Mouse (Mus musculus) MN1 (cell line): ENCODE results near the gene Psenen.

ENCODE experiments used
- DNase-seq: peaks from one replicate; pipeline ENCODE4 v3.0.0-alpha.2; 2016; ENCODE audit warnings: low spot score

Psenen gene

DNA sequence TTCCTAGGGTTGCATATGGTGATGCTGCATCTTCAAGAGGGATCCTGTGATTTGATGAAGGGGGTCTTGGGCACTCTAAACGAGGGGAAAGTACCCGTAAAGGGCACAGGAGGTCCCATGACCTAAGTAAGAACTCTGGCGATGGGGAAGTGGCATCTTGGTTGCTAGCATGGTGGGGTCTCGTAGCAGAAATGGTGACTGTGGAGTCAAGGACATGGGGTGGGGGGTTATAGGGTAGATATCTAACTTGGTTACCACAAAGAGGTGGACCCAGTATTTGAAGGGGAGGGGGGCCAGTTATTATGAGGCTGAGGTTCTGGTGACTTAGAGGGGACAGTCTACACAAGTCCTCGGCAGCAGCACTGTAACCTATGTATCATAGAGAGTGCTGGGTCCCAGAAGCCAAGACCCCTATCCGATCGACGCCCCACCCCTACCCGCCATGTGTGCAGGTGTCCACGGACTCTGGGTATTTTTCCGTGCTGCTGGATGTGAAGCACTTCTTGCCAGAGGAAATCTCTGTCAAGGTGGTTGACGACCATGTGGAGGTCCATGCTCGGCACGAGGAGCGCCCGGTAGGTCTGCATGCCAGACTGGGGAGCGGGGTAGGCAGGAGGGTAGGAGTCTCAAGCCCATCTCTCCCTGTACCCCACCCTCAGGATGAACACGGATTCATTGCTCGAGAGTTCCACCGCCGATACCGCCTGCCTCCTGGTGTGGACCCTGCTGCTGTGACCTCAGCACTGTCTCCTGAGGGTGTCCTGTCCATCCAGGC, 9.4 kb downstream of the Psenen start:
- DNase-seq = no peak

DNA sequence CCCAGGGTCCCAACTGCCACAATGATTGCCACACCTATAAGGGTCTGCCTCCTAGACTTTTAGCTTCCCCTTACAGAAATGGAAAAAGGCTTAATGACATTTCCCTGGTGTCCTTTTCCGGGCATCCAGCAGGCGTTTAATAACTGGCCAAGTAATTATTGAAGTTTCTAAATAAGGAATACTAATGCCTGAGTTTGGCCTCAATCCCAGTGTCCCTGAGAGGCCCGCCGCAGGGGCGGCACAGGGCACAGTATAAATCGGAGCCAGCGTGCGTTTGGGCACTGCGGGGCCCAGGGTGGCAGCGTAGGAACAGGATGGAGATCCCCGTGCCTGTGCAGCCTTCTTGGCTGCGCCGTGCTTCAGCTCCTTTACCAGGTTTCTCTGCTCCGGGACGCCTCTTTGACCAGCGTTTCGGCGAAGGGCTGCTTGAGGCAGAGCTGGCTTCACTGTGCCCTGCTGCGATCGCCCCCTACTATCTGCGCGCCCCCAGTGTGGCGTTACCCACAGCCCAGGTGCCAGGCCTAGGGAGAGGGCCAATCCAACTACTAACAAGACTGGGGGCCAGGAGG, 10.3 kb downstream of the Psenen start:
- DNase-seq = peak; percentile 67

DNA sequence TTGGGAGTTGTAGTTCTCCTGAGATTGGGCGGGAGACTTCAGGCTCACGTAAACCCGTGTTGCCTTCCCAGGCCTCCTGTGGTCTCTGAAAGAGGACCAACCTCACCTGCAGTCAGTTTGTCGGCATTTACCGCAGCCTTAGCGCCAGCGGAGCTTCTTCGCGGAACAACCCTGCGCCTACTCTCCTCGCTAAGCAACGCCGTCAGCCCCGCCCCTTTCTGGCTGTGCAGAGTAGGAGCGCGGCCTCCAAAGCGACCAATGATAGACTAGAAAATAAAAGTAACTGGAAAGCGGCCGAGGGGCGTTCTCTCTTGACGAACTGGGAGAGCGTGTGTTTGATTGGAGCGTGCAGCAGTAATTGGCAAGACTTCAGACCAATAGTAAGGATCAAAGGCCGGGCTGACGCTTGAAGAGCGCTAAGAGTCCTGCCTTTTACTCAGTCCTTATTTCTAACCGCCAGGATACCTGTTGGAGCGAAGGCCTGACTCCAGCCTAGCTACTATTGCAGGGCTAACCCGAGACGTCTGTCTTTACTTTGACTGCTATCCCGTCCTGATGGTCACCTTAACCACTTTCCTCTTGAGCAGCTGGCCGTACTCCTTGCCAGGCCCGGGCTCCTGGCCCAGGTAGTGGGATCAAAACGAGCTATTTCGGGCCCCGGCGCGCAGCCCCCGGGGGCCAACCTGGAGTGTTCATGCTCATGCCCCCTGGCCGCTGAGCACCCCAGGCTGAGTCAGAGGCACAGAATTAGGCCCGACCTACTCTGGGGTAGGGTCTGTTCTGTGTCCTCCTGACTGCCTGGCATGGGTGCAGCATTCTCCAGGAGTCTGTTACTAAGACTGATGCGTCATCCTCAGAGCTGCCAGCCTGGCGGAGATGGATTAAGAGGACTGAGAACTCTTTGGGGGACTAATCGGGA, 11.1 kb downstream of the Psenen start, which contains the start of the genes Hspb6 and Proser3:
Gene Hspb6, plus strand, starts transcription at position 77 of the 919 bp plus-strand sequence.
Gene Proser3, minus strand, starts transcription at position 198 of the 919 bp plus-strand sequence.
- peak; percentile 98 for DNase-seq

DNA sequence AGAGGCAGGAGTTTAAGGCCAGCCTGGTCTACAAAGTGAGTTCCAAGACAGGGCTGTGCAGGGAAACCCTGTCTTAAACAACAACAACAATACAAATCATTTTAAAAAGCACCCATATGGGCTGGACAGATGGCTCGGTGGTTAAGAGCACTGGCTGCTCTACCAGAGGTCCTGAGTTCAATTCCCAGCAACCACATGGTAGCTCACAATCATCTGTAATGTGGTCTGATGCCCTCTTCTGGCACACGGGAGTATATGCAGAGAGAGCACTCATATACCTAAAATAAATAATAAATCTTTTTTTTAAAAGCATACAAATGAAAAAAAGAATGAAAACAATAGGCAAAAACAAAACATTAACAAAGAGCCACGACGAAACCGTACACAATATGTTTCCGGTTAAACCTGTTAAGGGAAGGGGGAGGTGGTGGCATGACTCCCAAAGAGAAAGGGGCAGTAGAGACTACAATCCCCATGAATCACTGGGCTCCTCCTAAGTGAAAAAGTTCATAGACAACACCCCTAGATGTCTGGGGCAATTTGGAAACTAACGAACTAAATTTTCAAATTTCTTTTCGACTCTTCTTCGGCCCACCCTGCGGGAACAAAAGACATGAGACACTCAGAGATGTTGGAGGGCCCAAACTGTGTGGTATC, 11.9 kb downstream of the Psenen start:
- no peak for DNase-seq

DNA sequence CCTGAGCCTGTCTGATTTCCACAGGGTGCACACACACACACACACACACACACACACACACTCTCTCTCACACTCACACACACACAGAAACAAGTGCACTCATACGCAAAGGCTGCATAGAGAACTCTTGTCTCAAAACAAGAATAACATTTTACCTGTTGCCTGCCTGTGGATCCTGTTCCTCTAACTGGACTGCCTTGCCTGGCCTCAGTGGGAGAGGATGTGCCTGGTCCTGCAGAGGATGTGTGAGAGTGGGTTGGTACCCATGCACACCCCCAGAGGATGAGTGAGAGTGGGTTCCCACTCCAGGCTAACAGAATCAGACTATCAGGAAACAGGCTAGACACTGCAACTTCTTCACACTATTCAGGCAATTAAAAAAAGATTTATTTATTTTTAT, 12.8 kb downstream of the Psenen start:
- no peak for DNase-seq

DNA sequence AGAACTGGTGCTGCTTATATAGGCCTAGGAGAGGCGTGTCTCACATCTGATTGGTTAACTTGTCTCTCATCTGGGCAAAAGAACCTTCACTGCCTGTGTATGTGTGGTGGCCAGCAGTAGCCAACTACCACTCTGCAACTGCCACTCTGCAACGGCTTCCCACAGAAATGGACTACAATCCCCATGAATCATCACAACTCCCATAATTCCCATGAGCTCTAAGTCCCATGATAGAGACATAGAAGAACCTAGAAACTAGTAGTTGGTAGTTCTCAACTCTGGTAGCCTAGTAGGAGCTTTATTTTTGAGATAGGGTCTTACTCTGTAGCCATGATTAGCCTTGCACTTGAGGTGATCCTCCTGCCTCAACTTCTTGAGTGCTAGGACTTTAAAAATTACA, 13.5 kb downstream of the Psenen start:
- no peak for DNase-seq

DNA sequence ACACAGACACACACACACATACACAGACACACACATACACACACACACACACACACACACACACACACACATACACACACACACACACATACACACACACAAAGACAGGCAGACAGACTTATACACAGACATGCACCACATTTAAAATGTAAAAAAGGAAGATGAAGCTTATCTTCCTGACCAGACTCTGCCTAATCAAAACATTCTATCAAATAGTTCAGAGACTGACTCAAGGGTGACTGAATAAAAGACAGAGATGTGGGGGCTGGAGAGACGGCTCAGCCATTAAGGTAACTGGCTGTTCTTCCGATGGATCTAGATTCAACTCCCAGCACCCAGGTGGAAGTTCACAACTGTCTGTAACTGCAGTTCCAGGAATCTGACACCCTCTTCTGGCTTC, 19.1 kb downstream of the Psenen start:
- no peak for DNase-seq

DNA sequence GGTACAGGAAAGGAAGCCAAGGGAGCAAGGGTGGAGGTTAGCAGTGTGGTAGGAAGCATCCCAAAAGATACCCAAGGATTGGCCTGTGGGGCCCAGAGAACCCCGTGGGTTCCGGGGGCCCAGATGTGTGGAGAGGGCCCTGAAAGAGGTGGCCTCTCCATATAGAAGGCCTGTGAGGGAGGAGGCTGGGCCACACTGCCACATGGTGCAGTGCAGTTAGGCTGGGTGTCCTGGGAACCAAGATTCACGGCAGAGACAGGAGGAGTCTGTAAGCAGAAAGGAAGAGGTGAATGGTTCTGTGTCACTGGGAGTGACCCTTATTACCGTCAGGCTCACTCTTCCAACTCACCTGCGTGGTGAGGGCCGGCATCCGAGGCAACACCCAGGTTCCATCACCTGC, 22.9 kb downstream of the Psenen start:
- no peak for DNase-seq

DNA sequence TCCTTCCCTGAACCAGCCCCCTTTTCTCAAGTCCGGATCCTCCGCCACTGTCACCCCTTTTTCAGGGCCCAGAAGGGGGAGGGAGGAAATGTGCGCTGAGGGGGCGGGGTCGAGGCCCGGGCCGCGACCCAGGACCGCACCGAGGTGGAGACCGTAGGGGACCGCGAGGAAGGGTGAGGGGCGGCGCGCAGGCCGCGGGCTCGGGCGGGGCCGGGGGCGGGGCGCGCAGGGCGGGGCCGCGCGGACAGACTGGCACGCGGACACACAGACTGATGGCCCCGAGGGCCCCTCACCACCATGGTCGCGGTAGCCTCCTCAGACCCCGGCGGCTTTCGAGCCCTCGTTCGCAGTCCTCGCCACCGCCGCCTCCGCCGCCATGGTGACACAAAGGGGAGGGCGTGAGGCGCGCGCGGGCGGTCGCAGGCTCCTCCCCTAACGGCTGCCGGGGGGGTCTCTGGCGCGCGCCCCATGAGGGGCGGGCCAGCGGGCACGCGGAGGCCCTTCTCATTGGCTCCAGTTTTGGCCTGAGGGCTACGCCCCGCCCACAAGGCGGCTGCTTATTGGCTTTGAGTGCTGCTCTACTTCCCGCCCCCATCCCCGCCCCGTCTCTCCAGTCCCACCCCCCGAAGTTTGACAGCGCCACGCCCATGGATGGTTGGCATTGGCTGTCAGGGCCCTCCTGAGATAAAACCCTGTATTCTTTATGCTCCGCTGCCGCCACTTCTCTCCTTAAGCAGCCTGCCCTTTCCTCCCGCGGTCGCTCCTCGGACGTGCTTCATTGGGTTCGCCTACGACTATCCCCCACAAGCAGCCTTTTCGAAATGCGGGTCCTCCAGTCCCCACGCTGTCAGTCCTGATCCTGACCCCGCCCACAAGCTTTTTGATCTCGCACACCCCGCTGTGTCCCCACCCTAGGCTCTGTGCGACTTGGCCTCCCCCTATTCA, 28.5 kb downstream of the Psenen start, which contains the start of gene Arhgap33:
Gene Arhgap33, minus strand, starts transcription at position 428 of the 945 bp plus-strand sequence.
- peak; percentile 96 for DNase-seq

DNA sequence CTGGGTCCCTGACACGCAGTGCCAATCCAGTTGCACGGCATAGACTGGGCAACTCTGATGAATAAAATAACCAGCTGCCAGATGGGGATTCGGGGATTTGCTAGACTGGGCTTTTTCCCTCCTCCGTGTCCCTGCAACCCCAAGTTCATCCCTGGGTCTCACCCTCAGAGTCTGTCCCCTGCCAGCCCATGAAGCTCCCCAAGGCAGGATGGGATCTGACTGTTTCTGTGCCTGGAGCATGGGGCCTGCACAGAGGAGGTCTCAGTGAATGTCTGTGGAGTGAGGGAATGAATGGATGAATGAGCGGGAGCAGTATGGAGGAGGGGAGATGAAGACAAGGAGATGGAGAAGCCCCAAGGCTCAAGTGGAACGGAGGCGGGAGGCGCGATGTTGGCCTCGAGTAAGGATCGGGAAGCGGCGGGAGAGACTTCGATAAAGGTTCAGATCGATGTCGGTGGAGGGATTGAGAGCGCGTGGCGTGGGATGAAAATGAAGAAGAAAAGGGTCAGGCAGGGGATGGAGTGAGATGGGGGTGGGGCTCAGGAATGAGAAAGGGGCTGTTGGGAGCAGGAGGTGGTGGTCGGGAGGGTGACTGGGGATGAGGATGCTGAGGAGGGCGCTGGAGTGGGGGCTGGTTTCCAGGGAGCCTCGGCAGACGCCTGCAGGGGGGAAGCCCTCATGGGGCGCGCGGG, 29.3 kb downstream of the Psenen start:
- DNase-seq = no peak

DNA sequence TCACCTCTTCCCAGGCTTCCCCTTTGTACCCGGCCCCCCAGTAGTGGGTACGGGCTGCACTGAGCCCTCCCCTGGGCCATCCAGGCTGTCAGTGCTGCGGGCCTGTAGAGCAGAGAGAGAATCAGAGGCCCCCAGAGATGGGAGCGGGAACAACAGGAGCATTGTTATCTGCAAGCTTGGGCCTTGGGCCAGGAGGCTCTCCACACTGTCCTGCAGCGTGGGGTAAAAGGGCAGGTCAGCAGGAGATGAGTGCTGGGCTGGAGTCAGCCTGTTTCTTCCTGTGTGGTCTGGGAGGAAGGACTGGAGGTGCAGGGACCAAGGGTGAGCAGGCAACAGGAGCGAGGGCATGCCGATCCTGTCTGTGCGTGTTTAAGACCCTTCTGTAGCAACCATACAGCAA, 30.5 kb downstream of the Psenen start:
- peak; percentile 55 for DNase-seq

DNA sequence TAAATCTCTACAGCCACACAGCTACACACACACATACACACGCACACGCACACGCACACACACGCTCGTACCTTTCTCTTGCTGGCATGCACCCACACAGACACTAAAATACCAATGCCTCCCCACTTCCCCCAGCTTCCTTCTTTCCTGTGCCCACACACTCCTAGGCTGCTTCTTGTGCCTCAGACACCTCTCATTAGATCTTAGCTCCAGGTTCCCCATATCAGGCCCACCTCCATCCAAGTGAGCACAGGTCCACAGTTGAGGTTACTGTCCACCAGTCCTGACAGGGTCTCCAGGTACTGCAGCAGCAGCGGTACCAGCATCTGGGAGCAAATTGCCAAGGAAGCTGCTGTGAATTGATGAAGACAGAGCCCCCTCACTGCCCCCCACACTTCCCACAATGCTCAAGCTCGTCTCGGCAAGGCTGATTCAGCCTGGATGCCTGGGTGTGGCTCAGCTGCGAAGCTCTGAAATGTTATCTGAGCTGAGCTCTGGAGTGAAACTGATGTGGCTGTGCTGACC, 32.1 kb downstream of the Psenen start:
- no peak for DNase-seq

DNA sequence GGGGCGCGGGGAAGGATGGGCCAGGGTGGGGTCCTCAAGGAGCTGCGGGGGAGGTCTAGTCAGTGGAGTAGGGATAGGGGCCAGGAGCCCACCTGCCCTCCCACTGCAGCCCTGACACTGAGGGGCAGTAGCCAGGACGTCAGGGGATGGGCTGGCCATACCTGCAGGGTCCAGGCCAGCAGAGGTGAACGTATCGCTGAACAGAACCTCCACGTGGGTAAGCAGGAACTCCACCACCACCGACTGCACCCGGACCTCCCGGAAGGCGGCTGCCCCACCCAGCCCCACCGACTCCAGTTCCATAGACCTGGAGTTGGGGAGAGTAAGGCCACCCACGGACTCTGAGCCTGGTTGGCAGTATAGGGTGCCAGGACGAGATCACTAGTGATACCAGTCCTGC, 36.4 kb downstream of the Psenen start:
- DNase-seq = no peak

DNA sequence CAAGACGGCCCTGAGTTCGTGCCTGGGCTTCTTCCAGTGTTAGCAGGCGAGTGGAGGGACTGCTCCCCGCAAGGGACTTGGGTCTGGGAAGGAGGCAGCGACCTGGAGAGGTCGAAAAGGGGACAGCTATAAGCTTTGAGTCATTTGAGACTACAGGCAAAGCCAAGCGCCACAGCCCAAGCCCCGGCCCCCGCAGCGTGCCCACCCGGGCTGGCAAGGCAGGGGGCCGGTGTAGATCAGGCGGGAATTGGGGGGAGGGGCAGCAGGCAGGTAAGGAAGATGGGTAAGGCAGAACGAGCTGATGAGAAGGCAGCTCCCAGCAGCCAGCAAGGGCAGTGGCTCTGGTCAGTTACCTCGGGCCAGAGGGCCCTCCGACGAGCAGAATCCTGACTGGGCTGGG, 37.0 kb downstream of the Psenen start:
- no peak for DNase-seq

DNA sequence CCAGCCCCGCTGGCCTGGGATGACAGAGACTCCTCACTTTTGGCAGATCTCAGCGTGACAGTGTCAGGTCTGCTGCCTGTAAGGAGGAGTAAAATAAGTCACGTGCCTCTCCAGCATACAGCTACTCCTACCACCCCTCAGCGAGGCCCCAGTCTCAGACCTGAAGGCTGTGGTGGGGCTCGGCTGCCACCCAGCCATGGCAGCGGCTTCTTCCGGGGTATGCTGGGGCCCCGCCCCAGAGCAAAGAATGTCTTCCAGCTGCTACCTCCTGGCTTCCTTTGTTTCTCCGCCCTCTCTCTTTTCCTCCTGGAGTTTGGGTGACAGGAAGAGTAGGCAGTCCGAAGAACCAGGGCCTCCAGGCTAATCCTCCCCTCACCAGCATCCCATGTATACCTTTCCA, 37.5 kb downstream of the Psenen start:
- no peak for DNase-seq

DNA sequence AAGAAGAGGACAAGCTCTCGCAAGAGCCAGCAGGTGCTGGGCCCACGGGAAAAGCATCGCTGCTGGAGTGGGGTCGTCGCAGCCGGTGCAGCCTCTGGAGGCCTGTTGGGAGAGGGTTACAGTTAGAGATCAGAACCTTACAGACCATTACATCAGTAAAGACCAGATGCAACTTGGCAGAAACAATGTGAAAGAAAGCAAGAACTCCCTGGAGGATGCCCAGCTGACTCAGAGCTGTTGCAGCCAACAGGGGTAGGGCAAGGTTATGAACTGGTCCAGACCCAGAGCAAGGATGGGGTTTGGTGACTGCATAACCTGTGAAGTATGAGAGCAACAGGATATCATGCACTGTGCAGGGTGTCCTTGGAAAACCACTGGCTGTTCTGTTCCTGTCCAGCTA, 38.9 kb downstream of the Psenen start:
- DNase-seq = peak; percentile 94

DNA sequence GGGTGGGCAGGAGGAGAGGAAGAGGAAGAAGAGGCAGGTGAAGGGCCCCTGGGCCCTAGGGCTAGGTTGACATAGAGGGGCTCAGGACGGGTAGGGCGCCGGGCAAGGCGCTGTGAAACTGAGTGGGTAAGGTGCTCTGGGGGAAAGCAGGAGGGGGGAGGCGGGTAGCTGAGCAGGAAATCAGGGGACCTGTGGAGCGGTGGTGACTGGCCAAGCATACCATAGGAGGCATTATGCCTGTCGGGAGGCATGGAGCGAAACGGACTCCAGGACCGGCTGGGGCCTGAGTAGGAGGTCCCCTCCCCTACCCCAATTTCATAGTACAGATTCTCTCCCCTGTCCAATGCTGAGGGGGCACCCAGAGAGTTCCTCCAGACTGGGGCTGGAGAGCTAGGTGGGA, 40.6 kb downstream of the Psenen start:
- DNase-seq = no peak

DNA sequence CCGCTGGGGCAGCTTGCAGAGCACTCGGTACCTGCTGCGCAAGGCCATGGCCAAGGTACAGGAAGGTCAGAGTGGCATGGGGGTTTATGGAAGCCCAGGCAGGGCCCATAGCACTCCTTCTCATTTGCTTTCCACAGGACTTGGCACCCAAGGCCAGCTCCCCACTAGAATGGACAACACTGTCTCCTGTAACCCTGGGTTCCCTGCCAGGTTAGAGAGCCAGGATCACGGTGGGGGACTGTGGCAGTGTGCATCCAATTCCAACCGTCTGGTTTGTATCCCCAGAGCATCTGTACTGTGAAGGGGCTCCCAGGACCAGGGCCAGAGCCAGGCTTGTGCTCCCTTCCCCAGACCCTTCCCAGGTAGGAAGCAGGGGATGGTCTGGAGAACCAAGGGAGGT, 42.6 kb downstream of the Psenen start:
- no peak for DNase-seq

DNA sequence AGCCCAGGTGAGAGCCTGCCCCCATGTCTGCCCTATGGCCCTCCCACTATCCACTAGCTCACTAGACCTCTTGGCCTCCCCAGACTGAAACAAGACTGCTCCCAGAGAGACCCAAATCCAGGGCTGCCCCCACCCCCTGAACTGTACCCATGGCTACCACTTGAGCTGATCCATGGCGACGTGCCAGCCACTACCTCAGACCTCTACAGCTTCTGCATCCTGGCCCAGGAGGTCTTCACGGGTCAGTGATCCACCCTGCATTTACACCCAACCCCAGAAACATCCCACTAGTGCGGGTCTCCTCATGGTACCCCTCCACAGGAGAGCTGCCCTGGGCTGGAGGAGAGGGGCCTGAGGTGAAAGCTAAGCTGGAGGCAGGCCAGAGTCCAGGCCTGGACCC, 43.0 kb downstream of the Psenen start:
- DNase-seq = peak; percentile 48

DNA sequence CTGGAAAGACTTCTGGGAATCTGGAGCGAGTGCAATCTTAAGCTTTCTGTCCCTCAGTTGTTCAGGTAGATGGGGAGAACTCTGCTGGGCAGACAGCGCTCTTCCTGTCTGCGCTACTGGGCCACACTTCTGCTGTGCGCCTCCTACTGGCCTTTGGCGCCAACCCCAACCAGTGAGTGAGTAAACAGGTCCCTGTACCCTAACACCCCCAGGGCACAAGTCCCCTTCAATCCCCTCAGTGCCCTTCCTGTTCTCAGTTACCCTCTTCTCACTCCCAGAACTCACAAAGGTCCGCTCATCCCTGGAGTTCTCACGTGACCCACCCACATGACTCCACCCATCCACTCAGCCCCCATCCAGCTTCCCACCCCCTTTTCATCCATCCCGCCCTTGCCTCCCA, 45.1 kb downstream of the Psenen start:
- no peak for DNase-seq
